Mouse (Mus musculus) layer of hippocampus, postnatal 25 days (tissue): ENCODE data around the gene Ttll5. TPM values are rescaled to one million over a fixed set of nuclear protein-coding genes. Genes with fewer than 3 reads are reported as not detected.

Experiments
- DNase-seq, 2 experiments: peaks; one replicate each; pipeline ENCODE4 v3.0.0; 2022; ENCODE audit warnings: mixed read lengths in 2 of 2, low spot score in 1 of 2; ENCODE audit errors: extremely low spot score in 1 of 2
- total RNA-seq, 2 experiments: library from RNA; stranded (reverse); gene quantifications; 2 replicates each; pipeline ENCODE4 v1.2.3; 2021

The Ttll5 gene
- total RNA-seq, 2 experiments from 2014 or later, result 40.1 to 44.2 TPM

DNA sequence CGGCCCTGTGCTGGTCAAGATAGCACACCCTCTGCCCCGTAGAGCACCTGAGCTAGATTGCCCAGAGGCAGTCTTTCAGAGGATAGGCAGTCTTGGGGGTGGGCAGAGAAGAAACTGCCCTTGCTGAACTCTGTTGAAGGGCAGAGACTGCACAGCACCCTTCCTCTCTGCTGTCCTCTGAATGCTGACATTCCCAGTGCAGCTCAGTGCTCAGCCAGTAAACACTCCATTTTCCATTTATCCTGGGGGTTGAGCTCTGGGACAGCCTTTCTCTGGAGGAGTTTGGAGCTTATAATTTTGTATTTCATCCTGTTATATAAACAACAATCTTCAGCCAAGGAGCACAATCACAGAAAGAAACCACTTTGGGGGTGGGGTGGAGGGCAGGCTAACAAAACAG, 138.7 kb downstream of the Ttll5 start:
- no peak for DNase-seq

DNA sequence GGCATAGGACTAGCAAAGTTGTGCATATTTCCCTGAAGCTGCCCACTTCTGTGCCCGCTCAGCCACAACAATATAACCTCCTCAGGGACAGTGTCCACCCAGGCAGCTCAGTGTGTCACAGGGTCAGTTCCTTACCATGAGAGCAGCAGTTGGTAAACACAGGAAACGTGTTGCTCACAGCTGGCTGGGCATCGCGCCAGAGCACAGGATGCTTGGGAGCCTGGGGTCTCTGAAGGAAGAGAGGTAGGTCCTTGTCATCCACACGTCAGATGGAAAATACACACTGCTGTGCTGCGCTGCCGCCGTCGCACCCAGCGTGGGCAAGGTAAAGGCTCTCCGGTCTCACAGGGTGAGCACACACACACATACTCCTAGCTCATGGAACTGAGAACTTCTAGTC, 139.2 kb downstream of the Ttll5 start:
- DNase-seq, result no peak

DNA sequence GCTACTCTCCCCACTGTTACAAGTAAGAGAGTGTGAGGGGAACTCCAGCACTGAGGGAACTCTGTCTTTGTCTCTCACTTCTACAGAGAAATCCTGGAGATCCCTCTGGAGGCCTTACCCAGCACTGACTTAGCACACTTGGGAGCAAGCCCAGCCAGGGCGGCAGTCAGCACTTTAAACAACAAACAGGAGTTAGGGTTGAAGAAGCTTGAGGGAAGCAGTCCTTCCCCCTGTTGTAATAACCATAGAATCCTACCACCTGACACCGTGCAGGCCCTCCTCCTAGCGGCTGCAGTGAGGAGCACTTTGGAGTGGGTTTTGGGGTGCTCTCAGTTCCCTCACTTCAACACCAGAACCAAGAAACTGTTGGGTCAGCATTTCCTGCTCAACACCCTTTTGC, 140.0 kb downstream of the Ttll5 start:
- DNase-seq, result no peak

DNA sequence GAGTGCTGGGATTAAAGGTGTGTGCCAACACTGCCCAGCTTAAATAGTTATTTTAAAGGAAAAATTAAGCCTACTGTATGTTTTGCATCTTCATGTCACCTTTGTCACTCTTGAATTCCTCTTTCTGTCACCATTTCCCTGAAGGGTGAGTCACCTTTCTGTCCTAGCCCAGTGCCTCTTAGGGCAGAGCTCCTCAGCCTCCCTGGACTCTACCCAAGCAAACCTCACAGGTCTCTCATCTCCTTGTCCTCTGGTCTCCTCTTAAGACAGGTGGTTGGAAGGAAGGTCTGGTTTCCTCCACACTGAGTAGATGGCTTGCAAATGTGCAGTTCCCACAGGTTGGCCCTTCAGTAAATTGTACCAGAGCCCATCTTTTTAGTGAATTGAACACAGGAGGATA, 143.4 kb downstream of the Ttll5 start:
- no peak for DNase-seq

DNA sequence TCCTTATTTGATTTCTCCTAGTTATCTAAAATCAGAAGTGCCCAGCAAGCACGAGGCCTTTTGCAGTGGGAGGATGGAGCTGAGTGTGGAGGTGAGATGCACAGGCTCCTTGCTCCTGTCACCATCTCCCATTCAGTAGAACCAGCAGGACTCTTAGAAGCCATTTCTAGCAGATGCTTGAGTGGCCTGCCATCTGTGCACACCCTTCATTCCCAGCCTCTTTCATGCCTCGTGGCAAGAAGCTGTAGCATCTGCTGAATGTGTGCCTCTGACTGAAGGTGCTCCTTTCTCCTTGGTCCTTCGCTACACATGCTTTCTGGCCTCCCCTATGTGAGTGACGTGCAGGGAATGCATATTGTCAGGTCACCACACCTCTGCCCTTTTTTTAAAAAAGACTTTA, 143.9 kb downstream of the Ttll5 start:
- DNase-seq, result no peak

DNA sequence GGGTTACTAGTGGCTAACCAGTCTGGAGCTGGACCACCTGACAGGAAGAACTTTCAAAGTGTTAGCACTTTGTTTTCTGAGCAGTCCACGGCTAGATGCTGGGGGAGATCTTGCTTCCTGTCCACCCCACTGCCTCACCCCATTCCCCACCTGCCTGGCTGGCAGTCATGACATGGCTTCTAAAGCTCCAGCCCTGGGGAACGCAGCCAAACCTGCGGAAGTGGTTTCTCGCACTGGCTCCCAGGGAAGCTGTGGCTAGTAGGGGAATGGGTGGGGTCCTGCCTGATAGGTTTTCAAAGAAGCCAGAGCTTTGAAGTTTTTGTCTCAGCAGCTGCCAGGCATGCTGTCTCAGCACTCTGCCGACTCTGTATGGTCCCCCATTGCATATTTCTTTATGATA, 145.1 kb downstream of the Ttll5 start:
- no peak for DNase-seq

DNA sequence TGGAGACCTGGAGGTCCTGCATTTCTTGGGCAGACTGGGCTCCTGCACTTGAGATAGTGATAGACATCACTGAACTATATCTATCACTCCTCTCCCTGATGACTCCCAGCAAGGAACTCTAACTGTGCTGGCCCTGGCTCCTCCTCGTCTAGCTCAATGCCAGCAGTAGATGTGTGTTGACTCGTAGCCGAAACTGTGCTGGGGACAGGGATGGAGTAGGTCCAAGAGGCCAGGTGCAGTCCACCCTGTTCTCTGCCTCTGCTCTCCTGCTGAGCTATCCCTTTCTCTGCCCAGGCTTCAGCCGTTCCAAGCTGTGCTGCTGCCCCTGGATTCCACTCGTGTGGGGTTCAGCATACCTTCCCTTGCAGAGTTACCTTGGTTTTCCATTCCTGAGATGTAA, 145.7 kb downstream of the Ttll5 start:
- DNase-seq, result no peak

DNA sequence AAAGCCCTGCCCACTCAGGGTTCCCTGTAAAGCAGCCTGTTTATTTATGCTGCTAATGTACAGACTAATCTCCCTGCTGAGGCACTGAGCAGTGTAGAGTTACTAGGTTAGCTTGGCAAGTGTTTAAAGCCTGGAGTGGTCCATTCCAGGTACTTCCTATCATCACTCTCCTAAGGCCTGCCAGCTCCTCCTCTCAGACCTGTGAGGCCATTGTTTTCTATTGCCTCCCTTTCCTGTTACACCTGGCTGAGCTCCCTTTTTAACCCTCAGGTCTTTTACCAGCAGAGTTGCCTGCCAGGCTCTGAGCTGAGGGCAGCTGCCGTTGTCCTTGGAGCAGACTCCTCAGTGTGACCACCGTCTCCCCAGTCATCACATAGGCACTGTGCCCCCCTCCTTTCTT, 146.3 kb downstream of the Ttll5 start:
- DNase-seq, result no peak

DNA sequence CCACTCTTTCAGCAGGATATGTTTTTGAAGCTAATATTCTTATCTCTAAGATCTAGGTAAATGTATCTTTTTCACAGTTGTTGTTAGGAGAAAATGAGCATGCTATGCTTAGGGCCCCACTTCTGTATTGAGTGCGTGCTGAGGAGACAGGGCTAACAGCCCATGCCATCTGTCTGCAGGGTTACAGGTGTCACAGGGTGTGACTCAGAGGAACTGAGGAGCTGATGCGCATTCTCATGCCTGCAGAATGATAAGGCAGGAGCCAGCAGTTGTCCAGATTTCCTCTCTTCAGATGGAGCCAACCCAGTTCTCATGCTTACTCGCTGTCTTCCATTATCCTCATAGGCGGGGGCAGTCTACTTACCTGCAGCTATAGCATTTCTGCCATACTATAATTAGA, 147.2 kb downstream of the Ttll5 start:
- no peak for DNase-seq

DNA sequence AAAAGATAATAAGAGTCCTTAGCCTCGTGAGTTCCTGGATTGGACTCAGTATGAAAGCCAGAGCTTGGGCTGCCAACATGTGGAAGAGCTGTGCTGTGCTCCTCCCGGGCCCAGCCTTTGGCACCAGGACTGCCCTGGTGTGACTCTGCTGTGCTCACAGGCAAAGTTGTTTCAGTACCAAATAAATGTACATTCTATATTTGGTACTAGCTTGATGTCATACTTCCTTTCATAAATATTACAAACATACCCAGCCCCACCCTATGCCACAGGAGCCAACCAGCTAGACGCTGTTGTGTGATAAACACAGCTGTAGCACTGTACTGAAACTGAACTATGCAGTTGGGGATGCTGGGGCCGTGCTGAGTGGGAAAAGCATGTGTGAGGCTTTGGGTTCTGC, 149.1 kb downstream of the Ttll5 start:
- DNase-seq, result no peak

DNA sequence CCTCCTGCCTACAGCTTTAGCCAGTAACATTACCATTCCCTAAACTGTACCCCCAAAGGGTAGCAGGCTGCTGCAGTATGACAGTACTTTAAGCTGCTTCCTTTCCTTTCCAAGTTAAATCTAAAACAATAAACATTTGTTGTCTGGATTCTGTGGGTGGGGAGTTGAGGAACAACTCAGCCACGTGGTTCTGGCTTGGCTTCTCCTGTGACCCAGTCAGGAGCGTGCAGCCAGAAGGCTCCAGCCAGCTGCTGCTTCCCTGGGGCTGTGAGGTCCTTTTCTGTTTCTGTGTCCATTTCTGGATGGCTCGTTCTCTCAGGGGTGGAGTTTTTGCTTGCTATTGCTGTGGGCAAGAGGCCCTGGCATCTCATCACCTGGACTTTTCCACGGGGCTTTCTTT, 149.6 kb downstream of the Ttll5 start:
- DNase-seq, result no peak

DNA sequence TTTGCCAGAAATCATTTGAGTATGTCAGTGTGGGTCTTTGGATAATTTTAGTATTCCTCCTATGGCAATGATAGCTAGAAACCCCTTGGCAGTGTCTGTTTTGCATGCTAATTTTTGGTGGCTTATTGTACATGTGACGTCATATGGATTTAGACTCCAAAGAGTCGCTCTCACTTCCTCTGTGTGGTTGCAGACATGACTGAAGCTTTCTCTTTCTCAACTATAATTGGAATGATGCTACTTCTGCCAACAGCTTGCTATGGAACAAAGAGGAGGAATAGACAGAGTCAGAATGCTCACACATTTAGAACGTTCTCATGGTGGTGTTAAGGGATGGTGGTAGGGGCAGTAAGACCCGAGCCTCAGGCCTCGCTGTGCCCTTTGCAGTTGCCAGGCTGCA, 155.5 kb downstream of the Ttll5 start:
- no peak for DNase-seq

DNA sequence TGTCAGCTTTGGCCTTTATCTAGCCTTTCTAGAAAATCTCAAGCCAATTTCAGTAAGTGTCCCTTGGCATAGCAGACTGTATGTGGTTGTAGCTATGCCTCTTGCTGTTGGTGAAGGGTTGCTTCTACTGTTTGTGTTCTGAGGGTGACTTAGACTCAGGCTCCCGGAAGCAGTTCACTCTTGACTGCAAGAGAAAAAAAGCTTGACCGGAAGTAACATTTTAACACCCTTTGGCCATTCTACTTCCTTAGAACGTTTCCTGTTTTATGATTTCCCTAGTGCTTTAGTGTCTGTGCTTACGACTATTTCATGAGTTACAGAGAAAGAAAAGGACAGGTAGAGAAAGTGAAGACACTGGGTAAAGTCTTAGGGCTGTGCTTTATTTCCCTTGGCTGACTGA, 161.1 kb downstream of the Ttll5 start:
- no peak for DNase-seq

DNA sequence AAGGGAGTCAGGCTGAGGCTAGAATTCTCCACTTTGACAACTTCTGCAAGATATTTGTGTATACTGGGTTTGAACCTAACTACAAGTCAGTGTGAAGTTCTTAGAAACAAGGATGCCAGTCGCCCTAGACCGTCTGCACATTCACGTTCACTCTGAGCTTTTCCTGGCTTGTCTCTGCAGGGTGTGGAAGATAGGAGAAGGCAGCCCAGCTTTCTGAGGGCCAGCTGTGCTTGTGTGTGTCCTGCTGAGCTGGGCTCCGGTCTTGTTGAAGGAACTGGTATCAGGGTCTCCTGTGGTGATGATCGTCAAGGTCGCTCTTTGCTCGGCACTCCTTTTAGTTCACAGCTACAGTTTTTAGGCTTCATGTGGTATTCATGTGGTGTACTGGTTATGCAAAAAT, 161.6 kb downstream of the Ttll5 start:
- DNase-seq, result no peak

DNA sequence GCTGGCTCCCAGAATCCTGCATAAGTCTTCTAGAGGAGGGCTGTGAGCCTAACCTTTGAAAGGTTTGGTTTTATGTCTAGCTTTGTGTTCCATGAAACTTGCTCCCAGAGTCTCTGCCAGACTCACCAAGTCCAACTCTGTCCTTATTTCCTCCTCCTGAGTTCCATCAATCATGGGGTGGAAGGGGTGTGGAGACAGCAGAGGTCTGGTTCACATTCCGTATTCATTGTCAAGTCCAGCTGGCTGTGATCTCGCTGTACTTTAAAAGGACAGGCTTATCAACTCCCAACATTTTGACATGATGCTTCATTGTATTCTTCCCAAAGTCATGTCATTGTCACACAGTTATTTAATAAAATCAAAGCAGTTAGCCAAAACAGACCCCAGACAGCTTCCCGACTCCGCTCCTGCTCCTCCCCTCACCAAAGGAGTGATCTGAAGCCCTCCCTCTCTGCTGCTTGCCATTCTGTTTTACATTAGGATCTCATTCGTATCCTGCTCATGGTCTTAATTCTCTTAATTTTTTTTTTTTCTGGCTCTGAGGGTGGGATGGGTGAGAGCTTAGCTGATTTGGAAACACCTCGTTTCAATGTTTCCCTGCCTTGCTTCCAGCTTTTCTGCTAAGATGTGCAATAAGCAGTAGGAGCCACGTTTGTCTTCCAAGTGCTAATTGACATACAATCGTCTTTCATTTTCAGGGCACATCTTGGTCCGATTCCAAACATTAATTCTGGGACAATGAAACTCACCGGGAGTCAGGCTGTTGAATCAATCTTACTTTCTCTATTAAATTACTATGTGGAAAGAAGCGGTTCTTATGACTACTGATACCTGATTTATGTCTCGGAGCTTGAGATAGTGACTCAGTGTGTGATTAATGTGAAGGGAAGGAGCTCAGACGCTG, 162.3 kb downstream of the Ttll5 start:
- DNase-seq, result no peak

DNA sequence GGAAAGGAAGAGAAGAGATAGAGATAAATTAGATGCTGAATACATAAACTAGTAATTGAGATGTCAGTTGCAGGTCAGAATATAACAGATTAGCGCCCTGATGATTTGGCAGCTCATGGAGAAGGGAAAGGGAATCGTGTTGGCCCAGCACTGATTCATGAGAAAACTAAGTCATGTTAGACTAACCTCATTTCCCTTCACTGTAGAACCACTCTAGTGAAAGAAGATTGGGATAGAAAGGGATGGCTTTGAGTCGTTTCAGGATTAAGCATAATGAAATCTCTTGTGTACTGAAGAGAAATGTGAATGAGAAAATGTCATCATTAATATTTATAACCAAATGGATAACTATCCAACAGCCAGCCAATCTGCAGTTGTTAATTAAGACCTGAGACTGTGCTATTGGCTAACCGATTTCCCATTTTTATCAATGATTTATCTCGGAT, 163.0 kb downstream of the Ttll5 start:
- no peak for DNase-seq

DNA sequence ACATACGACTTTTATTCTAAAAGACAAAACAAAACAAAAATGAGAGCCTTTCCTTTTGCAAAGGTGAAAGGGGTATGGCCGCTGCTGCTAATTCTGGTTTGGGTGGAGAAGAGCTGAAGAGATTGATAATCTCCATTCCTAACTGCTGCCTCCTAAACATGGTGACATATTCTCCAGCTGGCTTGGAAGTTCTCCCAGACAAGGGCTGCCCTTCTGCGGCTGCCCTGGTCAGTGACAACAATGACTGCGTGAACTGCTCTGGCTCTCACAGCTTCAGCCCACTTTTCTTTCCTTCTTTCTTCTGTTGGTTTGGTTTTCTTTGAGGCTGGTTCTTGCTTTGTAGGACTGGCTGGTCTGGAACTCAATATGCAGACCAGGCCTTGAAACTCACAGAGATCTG, 163.7 kb downstream of the Ttll5 start:
- no peak for DNase-seq

DNA sequence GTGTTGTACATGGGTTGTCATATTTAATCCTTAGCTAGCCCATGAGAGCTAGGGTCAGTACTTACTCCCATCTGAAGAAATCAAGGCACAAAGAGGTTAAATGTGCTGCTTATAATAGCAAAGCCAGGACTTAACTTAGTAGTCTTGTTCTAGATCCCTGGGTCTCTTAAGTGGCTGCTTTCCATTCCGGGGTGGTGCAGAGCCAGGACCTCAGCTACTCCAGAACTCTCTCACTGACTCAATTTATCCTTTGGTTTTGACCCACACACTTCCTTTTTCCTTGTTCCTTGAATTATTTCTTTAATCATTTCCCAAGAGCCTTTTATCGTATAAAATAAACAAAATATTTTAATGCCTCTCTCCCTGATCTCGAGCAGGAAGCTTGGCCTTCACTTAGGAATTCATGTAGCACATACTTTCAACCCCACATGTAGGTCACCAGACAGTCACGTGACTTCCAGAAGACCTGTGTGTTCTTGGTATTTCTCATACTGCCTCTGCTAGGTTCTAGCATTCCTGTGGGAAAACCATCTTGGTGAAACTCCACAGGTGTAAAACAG, 164.4 kb downstream of the Ttll5 start:
- DNase-seq, result no peak

DNA sequence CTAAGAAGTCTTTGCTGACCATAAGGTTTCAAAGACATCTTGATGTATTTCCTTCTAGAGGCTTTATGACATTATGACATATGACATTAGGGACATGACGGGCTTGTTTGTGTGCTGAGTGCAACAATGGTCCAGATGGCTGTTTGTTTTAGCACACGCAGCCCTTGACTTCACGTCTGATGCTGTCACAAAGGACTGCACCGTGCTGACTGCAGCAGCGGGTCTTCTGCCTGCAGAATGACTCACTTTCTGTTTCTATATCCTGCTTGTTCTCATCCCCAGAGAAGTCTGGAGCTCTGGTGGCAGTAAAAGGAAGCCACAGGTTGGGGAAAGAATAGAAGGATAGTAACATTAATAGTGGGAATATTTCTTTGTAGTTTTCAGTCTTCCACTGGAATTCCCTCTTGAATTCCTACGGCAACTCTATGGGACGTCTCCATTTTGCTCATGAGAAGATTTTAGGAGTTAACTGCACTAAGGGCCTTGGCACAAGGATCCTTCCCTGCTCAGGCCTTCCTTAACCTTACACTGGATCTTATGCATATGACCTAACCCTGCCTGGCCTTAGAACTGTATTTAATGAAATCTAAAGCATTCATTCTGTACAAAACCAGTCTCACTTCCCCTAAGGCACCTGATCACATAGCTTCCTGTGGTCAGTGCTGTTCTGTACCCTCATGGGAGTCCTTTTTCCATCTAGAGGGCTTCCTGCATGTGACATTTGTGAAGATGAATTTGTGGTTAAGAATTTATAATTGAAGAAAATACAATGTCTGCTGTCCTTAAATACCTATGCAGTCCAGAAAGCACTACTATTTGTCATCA, 167.8 kb downstream of the Ttll5 start:
- DNase-seq, result no peak

DNA sequence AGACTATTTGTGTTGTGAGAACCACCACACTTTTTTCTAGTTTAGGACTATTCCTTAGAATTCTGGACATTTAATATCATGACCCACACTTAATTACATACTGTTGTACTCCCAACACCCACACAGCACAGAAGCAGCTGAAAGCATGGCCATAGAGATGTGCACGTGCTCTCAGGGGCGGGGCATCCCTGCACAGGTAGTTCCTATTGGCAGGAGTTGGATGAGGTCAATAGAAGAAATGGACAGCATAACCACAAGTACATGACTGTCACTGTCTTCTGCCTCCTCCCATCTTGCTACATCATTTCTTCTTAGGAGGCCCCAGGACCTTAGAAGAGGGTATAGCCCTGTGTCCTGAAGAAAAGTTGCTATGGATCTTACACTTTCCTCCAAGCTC, 168.4 kb downstream of the Ttll5 start:
- no peak for DNase-seq

DNA sequence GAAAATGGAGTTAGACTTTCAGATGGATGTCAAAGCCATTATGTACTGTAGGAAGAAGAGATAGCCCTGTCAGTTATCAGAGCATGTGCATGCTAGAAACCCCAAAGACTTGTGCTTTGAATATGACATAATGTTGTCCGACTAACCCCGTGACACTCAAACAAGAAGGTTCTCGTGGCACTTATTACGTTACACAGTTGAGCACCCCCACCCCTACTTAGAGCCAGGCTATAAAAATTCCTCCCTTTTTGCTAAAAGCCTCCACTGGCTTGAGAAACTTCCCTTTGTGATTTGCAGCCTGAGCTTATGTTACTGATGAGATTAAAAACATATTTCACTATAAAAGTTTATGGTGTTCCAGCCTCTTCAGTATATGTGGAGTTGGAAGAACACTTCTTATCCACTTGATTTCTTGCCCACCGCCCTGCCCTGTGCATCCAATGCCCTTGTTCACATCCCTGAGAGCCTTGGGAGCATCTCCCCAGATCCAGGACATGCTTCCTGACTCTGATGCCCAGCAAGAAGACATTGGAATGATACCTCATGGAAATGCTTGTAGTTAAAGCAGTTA, 169.4 kb downstream of the Ttll5 start:
- no peak for DNase-seq
